Mouse (Mus musculus) hindbrain, postnatal 0 days (tissue): ENCODE measurements around the gene Mucl1. TPM values are rescaled to one million over a fixed set of nuclear protein-coding genes. Genes with fewer than 3 reads are reported as not detected.
A peak's percentile ranks its signal among the peaks of the same experiment; 100 is the strongest.
"Not testable (repeated sequence)": the region's sequence is repeated elsewhere in the genome, so short reads cannot be mapped to it uniquely, and the experiment has no call there.

Source experiments
- ATAC-seq: fragments of 200-750 bp; cut with Nextera tagmentation; 2 replicates; pipeline ENCODE4 v1.8.0; 2017; ENCODE audit warnings: mild to moderate bottlenecking, moderate TSS enrichment, moderate library complexity
- DNase-seq: peaks from one replicate; pipeline ENCODE4 v3.0.0-alpha.2; 2015; ENCODE audit warnings: low spot score
- H3K27ac ChIP-seq: fragments of 300-500 bp; sonication (generic); 2 replicates; pipeline ENCODE4 v1.5.1; 2014; ENCODE audit warnings: mild to moderate bottlenecking
- H3K27me3 ChIP-seq: fragments of 300-500 bp; sonication (generic); 2 replicates; pipeline ENCODE4 v1.6.1; 2014; ENCODE audit warnings: low read length, mixed read lengths; ENCODE audit not compliant: insufficient read depth
- H3K36me3 ChIP-seq: fragments of 300-500 bp; sonication (generic); 2 replicates; pipeline ENCODE4 v1.6.1; 2014; ENCODE audit warnings: low read length, mixed read lengths; ENCODE audit not compliant: insufficient read depth
- H3K4me1 ChIP-seq: fragments of 300-500 bp; sonication (generic); 2 replicates; pipeline ENCODE4 v1.6.1; 2014; ENCODE audit warnings: antibody characterized with exemption, low read length, mixed read lengths; ENCODE audit not compliant: insufficient read depth
- H3K4me2 ChIP-seq: fragments of 300-500 bp; sonication (generic); 2 replicates; pipeline ENCODE4 v1.6.1; 2014; ENCODE audit warnings: low read depth, mild to moderate bottlenecking, low read length, moderate library complexity, mixed read lengths
- H3K4me3 ChIP-seq: fragments of 300-500 bp; sonication (generic); 2 replicates; pipeline ENCODE4 v1.5.1; 2014; ENCODE audit warnings: low read length
- H3K9ac ChIP-seq: fragments of 300-500 bp; sonication (generic); replicated peaks from 2 replicates; pipeline ENCODE4 v1.6.1; 2014; ENCODE audit warnings: mild to moderate bottlenecking, low read length, moderate library complexity, mixed read lengths
- H3K9me3 ChIP-seq: fragments of 300-500 bp; sonication (generic); 2 replicates; pipeline ENCODE4 v1.6.1; 2016; ENCODE audit warnings: low read length, mixed read lengths
- CTCF ChIP-seq: IDR thresholded peaks from 2 replicates; pipeline ENCODE4 v1.5.1; 2016; ENCODE audit warnings: antibody characterized with exemption, control low read depth, low read depth
- WGBS: fragments of 180-500 bp; shearing (Covaris S2); extraction: QIAGEN DNeasy Blood & Tissue Kit; methylation state at CpG from one replicate; pipeline ENCODE4 v1.1.7; 2014; 5-methylcytosine and 5-hydroxymethylcytosine counted together
- polyA plus RNA-seq: library from polyadenylated mRNA; unstranded; fragments of >200 nt; fragmentation: Nextera tagmentation; extraction: Ambion mirVana; gene quantifications from 2 replicates; pipeline ENCODE4 v1.2.1, GENCODE M21; 2015
- total RNA-seq: library from RNA; depleted of rRNA; stranded (reverse); fragments of >200 nt; gene quantifications from 2 replicates; pipeline ENCODE4 v1.2.3, GENCODE M21; 2014; rRNA removed

The Mucl1 gene
- total RNA-seq (not detected in 2 replicates), polyA plus RNA-seq (not detected in 2 replicates)

DNA sequence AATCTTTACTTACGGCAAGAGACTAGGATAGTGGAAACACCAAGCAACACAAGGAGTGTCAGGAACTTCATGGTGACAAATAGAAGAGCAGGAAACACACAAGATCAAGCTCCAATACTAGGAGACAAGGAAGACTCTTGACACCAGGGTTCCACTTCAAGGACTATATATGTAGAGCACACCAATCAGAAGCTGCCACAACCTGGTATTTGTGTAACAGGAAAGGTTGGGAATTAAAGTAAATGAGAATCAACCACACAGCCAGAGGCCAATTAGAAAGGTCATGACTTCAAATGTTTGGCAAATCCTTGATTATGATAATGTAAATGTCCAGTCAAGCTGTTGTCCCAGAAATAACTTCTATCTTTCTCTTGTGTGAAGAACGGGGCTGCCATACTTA, at the start of gene Mucl1:
Gene Mucl1, minus strand, starts transcription at position 101 of the 400 bp plus-strand sequence.
- 92% methylated on average over 2 of the region's 2 CpGs for WGBS
- no peak within 1 kb of the TSS for H3K9ac ChIP-seq
- no peak for TF ChIP-seq CTCF

DNA sequence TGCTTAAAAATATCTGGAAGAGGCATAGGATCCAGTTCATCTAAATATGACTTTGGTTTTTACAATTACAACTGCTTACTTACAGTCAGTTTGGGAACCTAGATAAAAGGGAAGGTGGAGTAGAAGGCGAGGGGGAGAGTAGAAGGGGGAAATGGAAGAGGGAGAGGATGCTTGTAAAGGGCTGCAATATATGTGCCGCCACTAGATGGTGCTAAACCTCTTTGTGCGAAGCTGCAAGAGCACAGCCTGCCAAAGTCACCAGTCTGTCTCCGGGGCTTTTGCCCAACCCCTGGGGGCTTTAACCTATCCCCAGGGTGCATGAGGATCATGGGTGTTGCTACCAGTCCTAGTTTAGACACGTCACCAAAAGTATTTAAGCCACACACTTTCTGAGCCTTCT, 11.6 kb upstream of the Mucl1 start:
- peak; percentile 72 for DNase-seq
- not testable (repeated sequence) for H3K4me2 ChIP-seq, H3K9me3 ChIP-seq, H3K4me1 ChIP-seq, H3K27ac ChIP-seq, ATAC-seq, H3K9ac ChIP-seq, H3K4me3 ChIP-seq, H3K36me3 ChIP-seq, H3K27me3 ChIP-seq
- WGBS = 10% methylated on average over 5 of the region's 5 CpGs
- peak; percentile 80 for TF ChIP-seq CTCF

More for the DNA sequence above, at the start of gene Mucl1:
- Histone ChIP-seq H3K4me1 (no peaks in the 10 kb centered on the region), H3K27ac (no peak within 1 kb of the TSS), H3K4me3 (no peak within 1 kb of the TSS), H3K4me2 (no peak within 1 kb of the TSS), H3K36me3 (no peaks in the 10 kb centered on the region), H3K9me3 (no peaks in the 10 kb centered on the region), H3K27me3 (no peaks in the 10 kb centered on the region)
- DNase-seq = no peak
- ATAC-seq = no peak

DNA sequence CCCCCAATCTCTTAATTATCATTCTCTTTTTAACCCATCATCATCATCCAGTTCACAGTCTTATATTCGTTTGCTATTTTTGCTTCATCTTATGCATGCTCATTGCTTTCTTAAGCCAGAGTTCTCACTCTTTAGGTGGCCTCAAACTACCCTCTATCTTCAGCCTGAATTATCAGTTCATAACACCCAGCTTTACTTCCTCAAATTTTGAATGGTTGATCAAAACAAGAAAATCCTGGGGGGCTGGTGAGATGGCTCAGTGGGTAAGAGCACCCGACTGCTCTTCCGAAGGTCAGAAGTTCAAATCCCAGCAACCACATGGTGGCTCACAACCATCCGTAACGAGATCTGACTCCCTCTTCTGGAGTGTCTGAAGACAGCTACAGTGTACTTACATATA, 38.4 kb downstream of the Mucl1 start:
- H3K4me3 ChIP-seq = not testable (repeated sequence)
- 89% methylated on average over 3 of the region's 5 CpGs for WGBS

More for the DNA sequence above, 38.4 kb downstream of the Mucl1 start:
- not testable (repeated sequence) for H3K27me3 ChIP-seq, H3K36me3 ChIP-seq, ATAC-seq, H3K4me1 ChIP-seq, DNase-seq, H3K27ac ChIP-seq, H3K9ac ChIP-seq, H3K4me2 ChIP-seq, H3K9me3 ChIP-seq

Other genes with a start within 250 kb of the Mucl1 start
- gene Ppp1r1a, start 217.5 kb downstream of the Mucl1 start, total RNA-seq = 111 and 122 TPM in 2 replicates
- 196 and 197 TPM in 2 replicates for gene Ppp1r1a, start 217.5 kb downstream of the Mucl1 start, polyA plus RNA-seq
- gene Glycam1, start 190.4 kb downstream of the Mucl1 start, total RNA-seq = not detected in 2 replicates
- gene Glycam1, start 190.4 kb downstream of the Mucl1 start, polyA plus RNA-seq = not detected in 2 replicates
- gene Mucl2, start 143.8 kb upstream of the Mucl1 start, total RNA-seq = not detected in 2 replicates
- gene Mucl2, start 143.8 kb upstream of the Mucl1 start, polyA plus RNA-seq = not detected in 2 replicates